Mouse (Mus musculus) C2C12 (cell line): ENCODE measurements around the gene Evx2. TPM values are rescaled to one million over a fixed set of nuclear protein-coding genes. Genes with fewer than 3 reads are reported as not detected.

ENCODE experiments used
- H3K27me3 ChIP-seq: one replicate; pipeline ENCODE4 v1.6.1; 2011; ENCODE audit not compliant: control insufficient read depth, insufficient read depth, insufficient read length
- H3K36me3 ChIP-seq: one replicate; pipeline ENCODE4 v1.6.1; 2011; ENCODE audit not compliant: control insufficient read depth, insufficient read depth
- H3K4me3 ChIP-seq: one replicate; pipeline ENCODE4 v1.5.1; 2011; ENCODE audit warnings: mild to moderate bottlenecking, control low read depth; ENCODE audit not compliant: poor library complexity, insufficient read depth, severe bottlenecking
- H3K79me2 ChIP-seq: one replicate; pipeline ENCODE4 v1.6.1; 2011; ENCODE audit not compliant: control insufficient read depth, insufficient read depth
- H3K79me3 ChIP-seq: one replicate; pipeline ENCODE4 v1.6.1; 2011; ENCODE audit warnings: low read depth, control low read depth
- H3ac ChIP-seq: one replicate; pipeline ENCODE3; 2011; ENCODE audit warnings: low read depth; ENCODE audit not compliant: control insufficient read depth, insufficient read length
- CEBPB ChIP-seq: IDR thresholded peaks from one replicate; pipeline ENCODE4 v1.6.1; 2011; ENCODE audit warnings: low read depth, mild to moderate bottlenecking, control low read depth, moderate library complexity
- CTCF ChIP-seq: IDR thresholded peaks from one replicate; pipeline ENCODE4 v1.5.1; 2011; ENCODE audit not compliant: control insufficient read depth, insufficient read depth, insufficient read length
- FOSL1 ChIP-seq: IDR thresholded peaks from one replicate; pipeline ENCODE4 v1.8.0; 2011; ENCODE audit warnings: mild to moderate bottlenecking, low read length; ENCODE audit not compliant: poor library complexity, insufficient read depth, severe bottlenecking
- MAX ChIP-seq: IDR thresholded peaks from one replicate; pipeline ENCODE4 v1.6.1; 2011; ENCODE audit warnings: mild to moderate bottlenecking, control low read depth
- MYOD1 ChIP-seq: IDR thresholded peaks from one replicate; pipeline ENCODE4 v1.6.1; 2011; ENCODE audit warnings: low read depth; ENCODE audit not compliant: control insufficient read depth, insufficient read length
- MYOG ChIP-seq: IDR thresholded peaks from one replicate; pipeline ENCODE4 v1.6.1; 2011; ENCODE audit not compliant: control insufficient read depth, insufficient read length; ENCODE audit errors: extremely low read depth
- USF1 ChIP-seq: IDR thresholded peaks from one replicate; pipeline ENCODE4 v1.6.1; 2011; ENCODE audit warnings: low read depth, mild to moderate bottlenecking, control low read depth, moderate library complexity
- polyA plus RNA-seq: library from polyadenylated mRNA; unstranded; fragments of >200 nt; fragmentation: generic; extraction: Trizol; gene quantifications from one replicate; pipeline ENCODE4 v1.2.1, GENCODE M21; 2012; ENCODE audit warnings: missing spikeins

Gene Evx2
- polyA plus RNA-seq, 1 experiment = not detected

DNA sequence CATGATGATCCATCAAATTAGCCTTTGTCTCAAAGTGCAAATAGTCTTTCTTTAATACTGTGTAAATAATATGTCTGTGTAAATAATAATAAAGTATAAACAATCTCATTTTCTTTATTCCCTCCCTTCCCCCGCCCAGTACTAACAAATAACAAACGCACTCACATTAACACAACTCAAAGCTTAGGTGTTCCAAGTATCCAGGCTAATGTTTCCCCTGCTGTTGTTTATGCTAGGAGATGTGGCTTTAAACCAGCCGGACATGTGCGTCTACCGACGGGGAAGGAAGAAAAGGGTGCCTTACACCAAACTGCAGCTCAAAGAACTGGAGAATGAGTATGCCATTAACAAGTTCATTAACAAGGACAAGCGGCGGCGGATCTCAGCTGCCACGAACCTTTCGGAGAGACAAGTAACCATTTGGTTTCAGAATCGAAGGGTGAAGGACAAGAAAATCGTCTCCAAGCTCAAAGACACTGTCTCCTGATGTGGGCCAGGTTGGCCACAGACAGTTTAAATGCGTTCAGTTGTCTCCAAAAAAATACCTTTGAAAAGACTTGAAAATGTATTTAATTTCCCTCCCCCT is 10.4 kb upstream of the Evx2 start:
- TF ChIP-seq MYOD1 (no peak), CEBPB (no peak), MAX (no peak), CTCF (no peak), FOSL1 (no peak), MYOG (no peak), USF1 (no peak)
- H3K36me3 ChIP-seq = no peaks in the 10 kb centered on the region
- no peaks in the 10 kb centered on the region for H3K79me3 ChIP-seq
- no peaks in the 10 kb centered on the region for H3K79me2 ChIP-seq
- no peak overlapping the region for H3ac ChIP-seq
- peaks cover 43% of the 10 kb centered on the region for H3K27me3 ChIP-seq
- no peak overlapping the region for H3K4me3 ChIP-seq

DNA sequence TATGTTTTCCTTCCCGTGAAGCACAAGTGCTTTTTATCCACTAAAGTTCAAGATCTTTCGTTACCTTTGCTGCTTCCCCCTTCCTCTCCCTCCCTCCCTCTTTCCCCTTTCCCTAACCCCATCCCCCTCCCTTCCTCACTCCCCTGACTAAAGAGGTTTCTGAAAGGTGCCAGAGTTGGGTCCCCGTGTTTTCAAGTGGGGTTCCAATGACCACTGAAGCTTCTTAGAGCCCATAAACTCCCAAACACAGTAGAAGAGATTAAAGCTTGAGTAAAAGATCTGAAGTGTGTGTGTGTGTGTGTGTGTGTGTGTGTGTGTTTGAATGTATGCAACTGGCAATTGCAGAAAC is 9.8 kb upstream of the Evx2 start:
- no peak overlapping the region for H3K4me3 ChIP-seq

GRCm38 (mm10) chr2:74668370-74669229 is 9.2 kb upstream of the Evx2 start:
- TF ChIP-seq CTCF (no peak), MYOG (no peak), MAX (no peak), MYOD1 (no peak), FOSL1 (no peak), USF1 (no peak), CEBPB (no peak)

More for the DNA sequence above, 9.8 kb upstream of the Evx2 start:
- no peak for TF ChIP-seq CTCF
- no peak overlapping the region for H3ac ChIP-seq
- peaks cover 38% of the 10 kb centered on the region for H3K27me3 ChIP-seq
- no peaks in the 10 kb centered on the region for H3K36me3 ChIP-seq
- H3K79me3 ChIP-seq = no peaks in the 10 kb centered on the region
- no peaks in the 10 kb centered on the region for H3K79me2 ChIP-seq

DNA sequence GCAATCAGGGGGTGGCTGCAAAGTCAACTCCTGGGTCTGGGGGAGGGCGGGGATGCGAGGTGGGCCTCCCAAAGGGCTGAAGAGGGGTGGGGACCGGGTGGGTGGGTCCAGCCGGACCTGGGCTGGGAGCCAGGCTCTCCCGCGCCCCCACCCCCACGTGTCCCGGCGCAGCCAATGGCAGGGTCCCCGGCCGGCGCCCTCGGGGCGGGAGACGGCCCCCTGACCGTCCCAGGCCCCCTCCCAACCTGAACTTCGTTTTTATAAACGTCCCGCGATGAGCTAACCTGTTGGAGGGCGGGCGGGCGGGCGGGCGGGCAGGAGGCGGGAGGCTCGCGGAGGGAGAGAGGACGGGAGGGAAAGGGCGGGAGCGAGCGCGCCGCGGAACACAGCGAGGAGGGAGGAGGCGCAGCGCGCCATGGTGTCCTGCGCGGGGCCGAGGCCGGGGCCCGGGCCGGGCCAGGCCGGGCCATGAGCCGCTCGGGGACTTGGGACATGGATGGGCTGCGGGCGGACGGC is 8.5 kb upstream of the Evx2 start, which contains the start of gene Hoxd13:
TSS of gene Hoxd13 (plus strand) at position 469 of the 516 bp plus-strand sequence.
- no peaks in the 10 kb centered on the region for H3K79me3 ChIP-seq
- TF ChIP-seq MYOG = no peak
- no peak for TF ChIP-seq MAX
- no peak for TF ChIP-seq USF1
- no peak for TF ChIP-seq FOSL1
- TF ChIP-seq MYOD1 = no peak
- TF ChIP-seq CEBPB = no peak
- no peak for TF ChIP-seq CTCF
- no peaks in the 10 kb centered on the region for H3K79me2 ChIP-seq
- no peak within 1 kb of the TSS for H3K4me3 ChIP-seq
- no peaks in the 10 kb centered on the region for H3K36me3 ChIP-seq
- H3ac ChIP-seq = no peak within 1 kb of the TSS
- peaks cover 36% of the 10 kb centered on the region for H3K27me3 ChIP-seq

More at GRCm38 (mm10) chr2:74668370-74669229, 9.2 kb upstream of the Evx2 start:
- no peaks in the 10 kb centered on the region for H3K79me2 ChIP-seq
- H3K36me3 ChIP-seq = no peaks in the 10 kb centered on the region
- no peaks in the 10 kb centered on the region for H3K79me3 ChIP-seq
- no peak overlapping the region for H3ac ChIP-seq
- no peak overlapping the region for H3K4me3 ChIP-seq
- peaks cover 32% of the 10 kb centered on the region for H3K27me3 ChIP-seq

DNA sequence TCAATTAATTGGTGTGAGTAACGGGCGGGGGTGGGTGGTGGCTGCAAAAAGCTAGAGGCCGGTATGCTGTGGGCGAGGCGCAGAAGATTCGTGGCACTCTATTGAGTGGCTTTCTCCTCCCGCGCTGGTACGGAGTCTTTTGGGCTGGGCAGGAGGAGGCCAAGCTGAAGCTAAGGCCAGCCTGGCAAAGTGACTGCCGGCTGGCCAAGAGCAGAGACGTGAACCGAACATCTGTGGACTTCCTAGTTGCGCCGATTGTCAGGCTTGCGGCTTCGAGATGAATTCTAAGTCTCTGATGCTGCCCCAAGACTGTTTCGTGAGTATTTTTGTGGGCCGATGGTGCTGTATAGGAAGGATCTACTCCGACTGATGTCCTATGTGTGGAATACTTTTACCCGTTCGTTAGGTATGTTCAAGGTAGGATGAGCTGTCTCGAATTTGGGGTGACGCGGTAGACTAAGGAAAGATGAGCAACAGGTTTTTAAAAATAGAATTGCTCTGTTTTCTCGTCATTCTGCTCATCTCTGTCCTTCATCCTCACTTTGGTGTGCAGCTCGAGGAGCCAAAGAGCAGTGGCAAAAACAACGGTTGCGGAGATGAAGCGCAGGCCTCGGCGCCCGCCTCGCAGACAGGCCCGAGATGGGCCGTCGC is 8.0 kb upstream of the Evx2 start:
- Histone ChIP-seq H3K36me3 (no peaks in the 10 kb centered on the region), H3K79me3 (no peaks in the 10 kb centered on the region), H3K4me3 (no peak overlapping the region), H3K79me2 (no peaks in the 10 kb centered on the region), H3K27me3 (peaks cover 36% of the 10 kb centered on the region), H3ac (no peak overlapping the region)
- TF ChIP-seq CTCF (no peak), USF1 (no peak), MYOG (no peak), MAX (no peak), FOSL1 (no peak), CEBPB (no peak), MYOD1 (no peak)

- no peaks in the 10 kb centered on the region for H3K79me3 ChIP-seq
- no peak overlapping the region for H3ac ChIP-seq
- no peak overlapping the region for H3K4me3 ChIP-seq
- TF ChIP-seq MAX = no peak
- no peak for TF ChIP-seq CEBPB
- no peak for TF ChIP-seq MYOD1
- no peak for TF ChIP-seq USF1
- no peak for TF ChIP-seq FOSL1
- no peak for TF ChIP-seq MYOG
- TF ChIP-seq CTCF = no peak
- no peaks in the 10 kb centered on the region for H3K36me3 ChIP-seq
- no peaks in the 10 kb centered on the region for H3K79me2 ChIP-seq
- H3K27me3 ChIP-seq = peaks cover 39% of the 10 kb centered on the region
Measured at GRCm38 (mm10) chr2:74666411-74666810, 7.1 kb upstream of the Evx2 start.
